Mouse (Mus musculus): Measurements from ENCODE around the gene Gm20662. TPM values are rescaled to one million over a fixed set of nuclear protein-coding genes. Genes with fewer than 3 reads are reported as not detected.

Gm20662 gene
- polyA plus RNA-seq, 1 experiment, result 0.20 TPM

- Histone ChIP-seq H3K36me3 (ENCODE audit: control insufficient read depth, insufficient read depth) (no peaks in the 10 kb centered on the region), H3K4me3 (ENCODE audit: insufficient read depth, poor library complexity, severe bottlenecking) (no peak overlapping the region), H3ac (ENCODE audit: control insufficient read depth, insufficient read length, low read depth) (no peak overlapping the region), H3K79me2 (ENCODE audit: control insufficient read depth, insufficient read depth) (no peaks in the 10 kb centered on the region), H3K27me3 (ENCODE audit: control insufficient read depth, insufficient read depth, insufficient read length) (no peaks in the 10 kb centered on the region), H3K79me3 (ENCODE audit: low read depth) (no peaks in the 10 kb centered on the region)
- TF ChIP-seq USF1 (IDR thresholded peaks at IDR 0.05; ENCODE audit: low read depth) (no peak), CEBPB (IDR thresholded peaks at IDR 0.05; ENCODE audit: low read depth) (no peak), CTCF (IDR thresholded peaks at IDR 0.05; ENCODE audit: control insufficient read depth, insufficient read depth, insufficient read length) (no peak), MAX (IDR thresholded peaks at IDR 0.05) (no peak), MYOD1 (IDR thresholded peaks at IDR 0.05; ENCODE audit: control insufficient read depth, insufficient read length, low read depth) (no peak), FOSL1 (IDR thresholded peaks at IDR 0.05; ENCODE audit: insufficient read depth, low read length, poor library complexity, severe bottlenecking) (no peak)
Observed at GRCm38 (mm10) chr9:107983421-107983890, 12.7 kb upstream of the Gm20662 start.

GRCm38 (mm10) chr9:107984052-107984753 is 11.9 kb upstream of the Gm20662 start:
- Histone ChIP-seq H3K79me2 (ENCODE audit: control insufficient read depth, insufficient read depth) (no peaks in the 10 kb centered on the region), H3K79me3 (ENCODE audit: low read depth) (no peaks in the 10 kb centered on the region), H3K36me3 (ENCODE audit: control insufficient read depth, insufficient read depth) (no peaks in the 10 kb centered on the region), H3K4me3 (ENCODE audit: insufficient read depth, poor library complexity, severe bottlenecking) (no peak overlapping the region), H3K27me3 (ENCODE audit: control insufficient read depth, insufficient read depth, insufficient read length) (no peaks in the 10 kb centered on the region), H3ac (ENCODE audit: control insufficient read depth, insufficient read length, low read depth) (no peak overlapping the region)
- TF ChIP-seq CTCF (IDR thresholded peaks at IDR 0.05; ENCODE audit: control insufficient read depth, insufficient read depth, insufficient read length) (no peak), MYOG (IDR thresholded peaks at IDR 0.05; ENCODE audit: control insufficient read depth, extremely low read depth, insufficient read length) (no peak), MYOD1 (IDR thresholded peaks at IDR 0.05; ENCODE audit: control insufficient read depth, insufficient read length, low read depth) (no peak), USF1 (IDR thresholded peaks at IDR 0.05; ENCODE audit: low read depth) (no peak), CEBPB (IDR thresholded peaks at IDR 0.05; ENCODE audit: low read depth) (no peak), FOSL1 (IDR thresholded peaks at IDR 0.05; ENCODE audit: insufficient read depth, low read length, poor library complexity, severe bottlenecking) (no peak), MAX (IDR thresholded peaks at IDR 0.05) (no peak)

- Histone ChIP-seq H3ac (ENCODE audit: control insufficient read depth, insufficient read length, low read depth) (no peak overlapping the region), H3K79me3 (ENCODE audit: low read depth) (no peaks in the 10 kb centered on the region), H3K27me3 (ENCODE audit: control insufficient read depth, insufficient read depth, insufficient read length) (no peaks in the 10 kb centered on the region), H3K36me3 (ENCODE audit: control insufficient read depth, insufficient read depth) (no peaks in the 10 kb centered on the region), H3K4me3 (ENCODE audit: insufficient read depth, poor library complexity, severe bottlenecking) (no peak overlapping the region), H3K79me2 (ENCODE audit: control insufficient read depth, insufficient read depth) (no peaks in the 10 kb centered on the region)
- no peak for TF ChIP-seq MAX (IDR thresholded peaks at IDR 0.05)
- TF ChIP-seq CEBPB (IDR thresholded peaks at IDR 0.05; ENCODE audit: low read depth), result no peak
- no peak for TF ChIP-seq CTCF (IDR thresholded peaks at IDR 0.05; ENCODE audit: control insufficient read depth, insufficient read depth, insufficient read length)
- TF ChIP-seq USF1 (IDR thresholded peaks at IDR 0.05; ENCODE audit: low read depth), result no peak
- TF ChIP-seq MYOD1 (IDR thresholded peaks at IDR 0.05; ENCODE audit: control insufficient read depth, insufficient read length, low read depth), result no peak
Observed at GRCm38 (mm10) chr9:107984754-107985055, 11.4 kb upstream of the Gm20662 start.

GRCm38 (mm10) chr9:107985131-107986119 is 10.7 kb upstream of the Gm20662 start, which contains the start of gene Inka1:
Inka1 (minus strand) TSS chr9:107985879.
- Histone ChIP-seq H3K27me3 (ENCODE audit: control insufficient read depth, insufficient read depth, insufficient read length) (no peaks in the 10 kb centered on the region), H3K4me3 (ENCODE audit: insufficient read depth, poor library complexity, severe bottlenecking) (peak within 1 kb of the TSS; percentile 34), H3K79me2 (ENCODE audit: control insufficient read depth, insufficient read depth) (no peaks in the 10 kb centered on the region), H3K79me3 (ENCODE audit: low read depth) (no peaks in the 10 kb centered on the region), H3K36me3 (ENCODE audit: control insufficient read depth, insufficient read depth) (no peaks in the 10 kb centered on the region), H3ac (ENCODE audit: control insufficient read depth, insufficient read length, low read depth) (peak within 1 kb of the TSS; percentile 45)
- TF ChIP-seq FOSL1 (IDR thresholded peaks at IDR 0.05; ENCODE audit: insufficient read depth, low read length, poor library complexity, severe bottlenecking) (no peak), MAX (IDR thresholded peaks at IDR 0.05) (peak; percentile 61)

- no peaks in the 10 kb centered on the region for H3K79me2 ChIP-seq (ENCODE audit: control insufficient read depth, insufficient read depth)
- no peak overlapping the region for H3ac ChIP-seq (ENCODE audit: control insufficient read depth, insufficient read length, low read depth)
- no peaks in the 10 kb centered on the region for H3K36me3 ChIP-seq (ENCODE audit: control insufficient read depth, insufficient read depth)
- H3K4me3 ChIP-seq (ENCODE audit: insufficient read depth, poor library complexity, severe bottlenecking), result no peak overlapping the region
- H3K27me3 ChIP-seq (ENCODE audit: control insufficient read depth, insufficient read depth, insufficient read length), result no peaks in the 10 kb centered on the region
- H3K79me3 ChIP-seq (ENCODE audit: low read depth), result no peaks in the 10 kb centered on the region
- no peak for TF ChIP-seq USF1 (IDR thresholded peaks at IDR 0.05; ENCODE audit: low read depth)
- TF ChIP-seq CTCF (IDR thresholded peaks at IDR 0.05; ENCODE audit: control insufficient read depth, insufficient read depth, insufficient read length), result peak; percentile 88
Observed at GRCm38 (mm10) chr9:107986376-107986775, 9.8 kb upstream of the Gm20662 start.

- no peak overlapping the region for H3ac ChIP-seq (ENCODE audit: control insufficient read depth, insufficient read length, low read depth)
- no peaks in the 10 kb centered on the region for H3K79me3 ChIP-seq (ENCODE audit: low read depth)
- H3K4me3 ChIP-seq (ENCODE audit: insufficient read depth, poor library complexity, severe bottlenecking), result no peak overlapping the region
- no peaks in the 10 kb centered on the region for H3K27me3 ChIP-seq (ENCODE audit: control insufficient read depth, insufficient read depth, insufficient read length)
- no peaks in the 10 kb centered on the region for H3K36me3 ChIP-seq (ENCODE audit: control insufficient read depth, insufficient read depth)
- no peak for TF ChIP-seq CEBPB (IDR thresholded peaks at IDR 0.05; ENCODE audit: low read depth)
- no peak for TF ChIP-seq CTCF (IDR thresholded peaks at IDR 0.05; ENCODE audit: control insufficient read depth, insufficient read depth, insufficient read length)
- TF ChIP-seq MYOD1 (IDR thresholded peaks at IDR 0.05; ENCODE audit: control insufficient read depth, insufficient read length, low read depth), result no peak
- TF ChIP-seq FOSL1 (IDR thresholded peaks at IDR 0.05; ENCODE audit: insufficient read depth, low read length, poor library complexity, severe bottlenecking), result no peak
- no peak for TF ChIP-seq MYOG (IDR thresholded peaks at IDR 0.05; ENCODE audit: control insufficient read depth, extremely low read depth, insufficient read length)
- TF ChIP-seq USF1 (IDR thresholded peaks at IDR 0.05; ENCODE audit: low read depth), result no peak
- no peak for TF ChIP-seq MAX (IDR thresholded peaks at IDR 0.05)
- no peaks in the 10 kb centered on the region for H3K79me2 ChIP-seq (ENCODE audit: control insufficient read depth, insufficient read depth)
Observed at GRCm38 (mm10) chr9:107987950-107988349, 8.2 kb upstream of the Gm20662 start.

Measured in C2C12 (cell line).